Mouse (Mus musculus) left cerebral cortex, postnatal 25 days (tissue): ENCODE measurements at regions not wholly inside any gene's neighbourhood (a gene's known extent, or its start where the extent isn't known, plus 50 kb on each side); places are given as distances from the start of the nearest gene placed in this dataset.
"Not testable (repeated sequence)": the region's sequence is repeated elsewhere in the genome, so short reads cannot be mapped to it uniquely, and the experiment has no call there.

Source experiments
- DNase-seq, 2 experiments: peaks; one replicate each; pipeline ENCODE4 v3.0.0; 2022; ENCODE audit warnings: low spot score in 2 of 2, mixed read lengths in 1 of 2
- intact Hi-C: fragments of 180-260 bp; cut with DNase I; formaldehyde crosslinking; loops from one replicate; pipeline ENCODE4 v1.15.1; 2025

DNA sequence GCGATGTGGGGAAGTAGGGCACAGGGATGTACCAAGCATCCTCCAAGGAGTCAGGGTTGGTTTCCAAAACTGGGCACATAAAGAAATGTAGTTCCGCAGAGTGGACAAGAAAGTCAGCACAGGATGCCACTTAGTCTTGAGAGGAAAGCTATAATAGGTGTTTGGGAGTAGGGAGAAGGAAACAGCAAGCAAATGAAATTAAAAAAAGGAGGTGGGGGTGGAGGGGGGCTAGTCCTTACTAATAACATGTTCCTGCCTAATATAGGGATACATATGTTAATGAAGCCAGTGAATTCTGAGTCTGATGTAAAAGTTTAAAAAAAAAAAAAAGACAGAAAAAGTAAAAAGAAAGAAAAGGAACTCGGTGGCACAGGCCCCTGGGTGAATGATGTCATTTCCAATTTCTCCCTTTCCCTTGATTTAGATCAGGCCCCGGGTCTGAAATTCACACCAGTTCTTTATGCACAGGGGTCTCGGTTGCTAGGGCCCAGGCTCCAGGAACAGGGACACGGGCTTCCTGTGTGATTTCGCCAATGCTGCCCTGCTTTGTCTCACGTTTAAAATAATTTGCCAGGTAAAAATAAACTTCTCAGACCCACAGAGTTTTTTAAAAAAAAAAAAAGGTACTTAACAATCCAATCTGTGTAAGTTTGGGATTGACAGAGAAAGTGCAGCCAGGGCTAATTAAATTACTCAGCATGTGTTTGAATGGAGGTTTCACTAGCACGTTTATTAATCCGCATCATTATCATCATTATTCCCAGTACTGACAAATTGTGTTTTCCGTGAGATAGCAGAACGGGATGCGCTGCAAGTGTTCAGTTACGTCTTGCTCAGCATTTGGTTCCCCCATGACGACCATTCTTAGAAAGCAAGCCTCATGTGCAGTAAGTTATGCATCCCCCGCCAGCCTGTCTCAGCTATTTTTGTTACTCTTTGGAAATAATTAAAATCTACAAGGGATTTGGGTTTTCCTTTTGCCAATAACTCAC is 172.8 kb upstream of the Slc25a13 start:
- intact Hi-C loops = no loop called here
- DNase-seq = no peak

DNA sequence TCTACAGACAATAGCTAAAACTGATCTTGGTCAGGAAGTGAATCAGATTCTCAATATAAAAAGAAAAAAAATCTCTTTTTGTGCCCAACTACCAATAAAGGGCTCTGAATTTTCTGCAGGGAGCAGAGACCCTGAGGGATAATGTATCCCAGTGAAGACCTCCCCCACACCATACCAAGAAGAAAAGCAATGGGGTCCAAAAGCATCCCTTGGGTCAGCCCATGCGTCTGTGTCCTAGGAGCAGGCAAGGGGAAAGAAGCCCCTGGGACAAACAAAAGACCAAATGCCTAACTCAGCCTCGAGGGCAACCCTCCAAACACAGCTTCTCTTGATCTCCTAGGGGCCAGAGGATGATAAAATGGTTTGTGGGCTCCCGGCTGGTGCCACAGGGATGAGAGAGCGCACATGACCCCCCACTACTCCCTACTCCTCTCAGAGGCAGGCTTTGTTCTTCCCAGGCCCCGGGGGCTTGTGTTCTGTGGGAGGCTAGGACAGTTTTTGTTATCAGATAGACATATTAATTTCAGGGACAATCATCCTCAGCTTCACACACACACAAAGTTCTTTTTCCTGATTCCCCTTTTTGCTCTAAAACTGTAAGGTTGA is 172.0 kb upstream of the Slc25a13 start:
- intact Hi-C loops = no loop called here

GRCm38 (mm10) chr6:6387571-6387970 is 170.6 kb upstream of the Slc25a13 start:
- intact Hi-C loops = no loop called here
- DNase-seq = no peak

More for the DNA sequence above, 172.0 kb upstream of the Slc25a13 start:
- no peak for DNase-seq

- DNase-seq = no peak
- intact Hi-C loops = no loop called here
Measured at GRCm38 (mm10) chr6:6384971-6385370, 168.0 kb upstream of the Slc25a13 start.

DNA sequence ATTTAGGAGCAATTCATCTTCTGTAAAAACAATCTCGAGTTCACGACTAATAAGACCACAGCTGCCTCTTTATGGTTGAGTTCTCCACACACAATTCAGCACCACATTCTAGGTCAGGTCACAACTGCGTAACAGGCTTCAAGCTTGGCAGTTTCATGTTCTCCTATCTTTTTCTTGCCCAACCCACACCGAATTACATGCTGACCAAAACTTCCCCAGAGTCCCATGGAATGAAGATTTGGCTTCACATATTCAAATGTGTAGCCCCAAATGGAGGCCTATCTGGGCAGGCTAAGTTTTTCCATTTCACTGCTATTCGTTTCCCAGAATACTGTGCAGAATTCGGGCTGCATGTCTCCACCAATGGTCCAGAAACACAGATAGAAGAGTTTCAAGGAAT is 167.5 kb upstream of the Slc25a13 start:
- intact Hi-C loops = no loop called here
- no peak for DNase-seq

DNA sequence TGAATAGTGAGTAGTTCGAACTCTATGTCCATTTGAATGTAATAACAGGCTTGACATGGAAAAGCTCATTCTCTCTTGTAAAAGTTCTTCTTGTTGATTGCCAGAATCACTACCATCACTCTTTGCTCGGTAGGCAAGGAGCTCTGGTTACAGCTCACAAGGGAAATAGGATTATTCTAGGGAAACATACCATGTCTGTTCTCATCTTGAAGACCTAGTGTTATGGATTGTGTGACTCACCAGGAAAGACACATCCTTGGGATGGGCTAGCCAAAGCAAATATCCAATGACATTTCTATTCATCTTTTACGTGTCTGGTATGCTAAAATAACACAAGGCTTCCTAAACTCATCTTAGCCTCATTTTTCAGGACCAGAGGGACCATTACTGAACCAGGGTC is 155.4 kb upstream of the Slc25a13 start:
- DNase-seq = no peak
- intact Hi-C loops = no loop called here

GRCm38 (mm10) chr6:6371444-6372093 is 154.6 kb upstream of the Slc25a13 start:
- DNase-seq = peak in 1 of 2 experiments; percentile 6
- intact Hi-C loops = no loop called here

GRCm38 (mm10) chr6:6364037-6364436 is 147.1 kb upstream of the Slc25a13 start:
- DNase-seq = no peak
- intact Hi-C loops = no loop called here

- intact Hi-C loops = no loop called here
- no peak for DNase-seq
Measured at GRCm38 (mm10) chr6:6362678-6363354, 145.8 kb upstream of the Slc25a13 start.

DNA sequence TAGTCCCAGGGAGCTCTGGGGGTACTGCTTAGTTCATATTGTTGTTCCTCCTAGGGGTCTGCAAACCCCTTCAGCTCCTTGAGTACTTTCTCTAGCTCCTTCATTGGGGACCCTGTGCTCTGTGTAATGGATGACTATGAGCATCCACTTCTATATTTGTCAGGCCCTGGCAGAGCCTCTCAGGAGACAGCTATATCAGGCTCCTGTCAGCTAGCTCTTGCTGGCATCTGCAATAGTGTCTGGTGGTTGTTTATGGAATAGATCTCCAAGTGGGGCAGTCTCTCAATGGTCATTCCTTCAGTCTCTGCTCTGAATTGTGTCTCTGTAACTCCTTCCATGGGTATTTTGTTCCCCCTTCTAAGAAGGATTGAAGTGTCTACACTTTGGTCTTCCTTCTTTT is 144.2 kb upstream of the Slc25a13 start:
- intact Hi-C loops = not testable (repeated sequence)

DNA sequence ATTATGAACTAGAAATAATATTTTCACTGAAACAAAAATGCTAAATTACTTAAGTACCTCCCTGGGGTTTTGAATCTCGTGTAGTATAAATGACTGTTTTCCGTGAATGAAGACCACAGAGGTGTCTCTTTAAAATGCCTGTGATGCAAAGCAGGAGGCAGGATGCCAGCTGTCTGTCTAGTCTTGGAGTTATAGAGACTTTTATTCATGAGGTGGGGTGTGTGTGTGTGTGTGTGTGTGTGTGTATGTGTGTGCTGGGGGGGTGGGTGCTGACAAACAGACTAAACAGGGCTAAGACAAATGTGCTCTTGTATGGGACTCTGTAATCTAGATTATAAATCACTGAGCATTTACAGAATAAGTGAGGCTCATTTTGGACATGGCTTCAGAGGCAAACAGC is 140.5 kb upstream of the Slc25a13 start:
- intact Hi-C loops = no loop called here
- no peak for DNase-seq

More for the DNA sequence above, 144.2 kb upstream of the Slc25a13 start:
- not testable (repeated sequence) for DNase-seq

GRCm38 (mm10) chr6:6356967-6357366 is 140.0 kb upstream of the Slc25a13 start:
- DNase-seq = no peak
- intact Hi-C loops = no loop called here

DNA sequence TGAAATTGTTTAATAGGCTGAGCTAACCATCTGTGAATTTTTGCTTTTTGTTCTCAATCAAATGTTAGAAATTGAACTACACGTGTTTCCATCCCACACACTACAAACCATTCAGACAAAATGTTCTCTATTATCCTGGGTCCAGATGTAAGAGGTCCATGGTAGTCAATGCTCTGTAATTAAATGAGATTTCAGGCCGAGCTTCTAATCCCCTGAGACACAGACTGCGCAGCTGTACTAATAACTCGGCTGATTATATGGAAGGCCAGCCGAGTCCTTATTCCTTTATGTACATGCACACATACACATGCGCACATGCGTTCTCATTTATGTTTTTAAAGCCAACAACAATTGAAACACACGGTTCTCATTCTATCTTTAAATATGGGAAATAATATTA is 118.3 kb upstream of the Slc25a13 start:
- no peak for DNase-seq
- intact Hi-C loops = no loop called here

GRCm38 (mm10) chr6:6330271-6330670 is 113.3 kb upstream of the Slc25a13 start:
- intact Hi-C loops = no loop called here

GRCm38 (mm10) chr6:6325516-6325915 is 108.5 kb upstream of the Slc25a13 start:
- intact Hi-C loops = no loop called here
- no peak for DNase-seq

More at GRCm38 (mm10) chr6:6330271-6330670, 113.3 kb upstream of the Slc25a13 start:
- no peak for DNase-seq

DNA sequence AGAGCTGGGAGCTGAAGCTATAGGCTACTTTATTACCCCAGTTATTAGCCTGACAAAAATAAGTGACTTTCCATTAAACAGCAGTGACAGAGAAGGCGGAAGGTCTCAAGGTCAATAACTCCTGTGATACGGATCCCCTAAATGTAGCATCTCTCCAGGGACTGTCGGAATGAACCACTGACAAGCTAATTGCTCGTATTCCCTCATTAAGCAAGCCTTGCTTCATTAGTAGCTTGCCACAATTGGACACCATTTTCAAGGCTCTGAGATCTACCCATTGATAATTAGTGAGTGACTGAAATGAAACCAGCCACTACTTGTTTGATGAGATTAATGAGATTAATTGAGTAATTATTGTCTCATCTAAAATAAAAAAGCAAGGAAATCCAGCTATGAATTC is 99.8 kb upstream of the Slc25a13 start:
- DNase-seq = no peak
- intact Hi-C loops = no loop called here

- intact Hi-C loops = loop anchor here (2.0 to 5.0 kb wide), 2 partner anchors 118 to 174 kb away; no protein-coding TSS in a partner anchor
Measured at GRCm38 (mm10) chr6:6313171-6313570, 96.2 kb upstream of the Slc25a13 start.

GRCm38 (mm10) chr6:6310213-6310612 is 93.2 kb upstream of the Slc25a13 start:
- DNase-seq = no peak
- intact Hi-C loops = loop anchor here (5.0 kb wide), 1 partner anchor 177 kb away; no protein-coding TSS in a partner anchor

More at GRCm38 (mm10) chr6:6313171-6313570, 96.2 kb upstream of the Slc25a13 start:
- DNase-seq = peak; percentile 26 to 80

- DNase-seq = no peak
- intact Hi-C loops = no loop called here
Measured at GRCm38 (mm10) chr6:6307618-6308017, 90.6 kb upstream of the Slc25a13 start.

DNA sequence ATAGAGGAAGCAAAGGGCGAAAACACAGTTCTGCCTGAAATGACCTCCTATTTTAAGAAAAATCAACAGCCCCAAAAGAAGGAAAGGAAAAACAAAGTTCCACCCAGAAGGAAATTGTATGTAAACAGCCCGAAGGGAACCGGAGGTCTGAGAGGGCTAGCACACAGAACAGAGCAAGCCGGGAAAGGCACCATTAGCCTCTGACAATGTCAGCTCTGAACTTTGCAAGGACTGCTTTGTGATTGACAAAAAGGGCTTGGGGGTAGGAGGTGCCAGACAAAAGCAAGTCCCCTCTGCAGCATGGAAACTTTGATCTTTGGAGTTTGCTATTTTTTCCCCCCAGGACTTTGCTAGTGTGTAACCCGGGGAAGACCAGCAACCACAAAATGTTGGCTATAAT is 86.8 kb upstream of the Slc25a13 start:
- DNase-seq = no peak
- intact Hi-C loops = no loop called here
